Mouse (Mus musculus) CH12.LX (cell line): ENCODE measurements around the gene Pld1. TPM values are rescaled to one million over a fixed set of nuclear protein-coding genes. Genes with fewer than 3 reads are reported as not detected.

ENCODE experiments used
- DNase-seq: peaks from one replicate; pipeline ENCODE4 v3.0.0-alpha.2; 2013; ENCODE audit errors: extremely low read depth
- H3K27ac ChIP-seq: 2 replicates; pipeline ENCODE4 v1.5.1; 2012; ENCODE audit warnings: low read depth, mild to moderate bottlenecking, control low read depth, moderate library complexity; ENCODE audit not compliant: insufficient read depth
- H3K27me3 ChIP-seq: replicated peaks from 2 replicates; pipeline ENCODE3; 2012; ENCODE audit warnings: inconsistent platforms
- H3K36me3 ChIP-seq, 2 experiments: replicated peaks in 1 of 2; 2 replicates each; pipeline versions ENCODE3 to v1.6.1; 2012; ENCODE audit warnings: inconsistent platforms in 1 of 2, low read length in 1 of 2, mild to moderate bottlenecking in 1 of 2, mixed read lengths in 1 of 2, moderate library complexity in 1 of 2; ENCODE audit not compliant: control insufficient read depth in 1 of 2, insufficient read depth in 1 of 2
- H3K4me1 ChIP-seq, 2 experiments: 2 replicates each; pipeline ENCODE4 v1.6.1; 2012; ENCODE audit warnings: inconsistent platforms in 1 of 2, moderate library complexity in 1 of 2; ENCODE audit not compliant: insufficient read depth in 2 of 2, control insufficient read depth in 1 of 2
- H3K4me2 ChIP-seq: 2 replicates; pipeline ENCODE4 v1.6.1; 2012; ENCODE audit warnings: low read depth, mild to moderate bottlenecking, control low read depth; ENCODE audit not compliant: poor library complexity, insufficient read depth, severe bottlenecking
- H3K4me3 ChIP-seq, 3 experiments: fragments of 150-350 bp in 1 of 3; sonication (generic) in 1 of 3; replicated peaks in 1 of 3; 2 replicates each; pipeline versions ENCODE3 to v1.5.1; 2011 to 2012; ENCODE audit warnings: low read depth in 2 of 3, low read length in 2 of 3, mild to moderate bottlenecking in 2 of 3, moderate library complexity in 2 of 3, control low read depth in 1 of 3, improper control_type of control experiment in 1 of 3, inconsistent platforms in 1 of 3, mixed read lengths in 1 of 3; ENCODE audit not compliant: poor library complexity in 1 of 3
- H3K79me2 ChIP-seq: replicated peaks from 2 replicates; pipeline ENCODE4 v1.6.1; 2012; ENCODE audit warnings: mild to moderate bottlenecking, moderate library complexity; ENCODE audit not compliant: control insufficient read depth, poor library complexity, insufficient read depth, severe bottlenecking; ENCODE audit errors: extremely low read depth
- H3K9ac ChIP-seq: 2 replicates; pipeline ENCODE4 v1.6.1; 2012; ENCODE audit warnings: low read depth, mild to moderate bottlenecking, control low read depth, moderate library complexity; ENCODE audit not compliant: insufficient read depth
- H3K9me3 ChIP-seq: replicated peaks from 2 replicates; pipeline ENCODE3; 2012; ENCODE audit warnings: low read length, inconsistent platforms, mixed read lengths
- BHLHE40 ChIP-seq: IDR thresholded peaks from 2 replicates; pipeline ENCODE4 v1.6.1; 2011; ENCODE audit warnings: mild to moderate bottlenecking, low read depth, low read length, improper control_type of control experiment
- CHD1 ChIP-seq: IDR thresholded peaks from 2 replicates; pipeline ENCODE4 v1.6.1; 2012; ENCODE audit warnings: low read depth, low read length, improper control_type of control experiment, inconsistent platforms
- E2F4 ChIP-seq: IDR thresholded peaks from 2 replicates; pipeline ENCODE4 v1.6.1; 2011; ENCODE audit warnings: low read depth, low read length, improper control_type of control experiment; ENCODE audit not compliant: insufficient replicate concordance
- ELF1 ChIP-seq: IDR thresholded peaks from 2 replicates; pipeline ENCODE4 v1.6.1; 2014; ENCODE audit warnings: low read depth, mild to moderate bottlenecking, inconsistent platforms, low read length, improper control_type of control experiment
- GABPA ChIP-seq: IDR thresholded peaks from 2 replicates; pipeline ENCODE4 v1.6.1; 2012; ENCODE audit warnings: low read depth, low read length, improper control_type of control experiment, inconsistent platforms; ENCODE audit not compliant: insufficient replicate concordance
- JUND ChIP-seq: conservative IDR thresholded peaks from 2 replicates; pipeline ENCODE4 v1.6.1; 2011; ENCODE audit warnings: low read depth, low read length, improper control_type of control experiment
- MAFK ChIP-seq: IDR thresholded peaks from 2 replicates; pipeline ENCODE4 v1.6.1; 2011; ENCODE audit warnings: low read length, improper control_type of control experiment; ENCODE audit not compliant: insufficient replicate concordance
- MAX ChIP-seq: IDR thresholded peaks from 2 replicates; pipeline ENCODE4 v1.6.1; 2011; ENCODE audit warnings: low read length, improper control_type of control experiment
- MYC ChIP-seq: IDR thresholded peaks from 2 replicates; pipeline ENCODE4 v1.6.1; 2011; ENCODE audit warnings: low read depth, mild to moderate bottlenecking, improper control_type of control experiment, low read length
- NELFE ChIP-seq: IDR thresholded peaks from 2 replicates; pipeline ENCODE4 v1.6.1; 2011; ENCODE audit warnings: low read depth, low read length, improper control_type of control experiment
- NRF1 ChIP-seq: IDR thresholded peaks from 2 replicates; pipeline ENCODE4 v1.6.1; 2014; ENCODE audit warnings: low read depth, mild to moderate bottlenecking, inconsistent platforms, low read length, improper control_type of control experiment, moderate library complexity
- POLR2A ChIP-seq: IDR thresholded peaks from 2 replicates; pipeline ENCODE4 v1.6.1; 2011; ENCODE audit warnings: low read depth, mild to moderate bottlenecking, improper control_type of control experiment, low read length
- POLR2AphosphoS2 ChIP-seq: IDR thresholded peaks from 2 replicates; pipeline ENCODE4 v1.6.1; 2011; ENCODE audit warnings: low read depth, low read length, improper control_type of control experiment
- RAD21 ChIP-seq: IDR thresholded peaks from 2 replicates; pipeline ENCODE4 v1.6.1; 2011; ENCODE audit warnings: low read depth, mild to moderate bottlenecking, low read length, improper control_type of control experiment, moderate library complexity
- TBP ChIP-seq: conservative IDR thresholded peaks from 2 replicates; pipeline ENCODE4 v1.6.1; 2011; ENCODE audit warnings: low read depth, low read length, improper control_type of control experiment
- TCF12 ChIP-seq: IDR thresholded peaks from 2 replicates; pipeline ENCODE4 v1.6.1; 2014; ENCODE audit warnings: low read depth, mild to moderate bottlenecking, inconsistent platforms, low read length, improper control_type of control experiment
- UBTF ChIP-seq: IDR thresholded peaks from 2 replicates; pipeline ENCODE4 v1.6.1; 2012; ENCODE audit warnings: low read depth, mild to moderate bottlenecking, inconsistent platforms, low read length, improper control_type of control experiment, moderate library complexity
- USF1 ChIP-seq: IDR thresholded peaks from 2 replicates; pipeline ENCODE4 v1.6.1; 2014; ENCODE audit warnings: low read depth, mild to moderate bottlenecking, inconsistent platforms, low read length, improper control_type of control experiment
- ZKSCAN1 ChIP-seq: IDR thresholded peaks from 2 replicates; pipeline ENCODE4 v1.6.1; 2012; ENCODE audit warnings: low read depth, inconsistent platforms, low read length, improper control_type of control experiment, borderline replicate concordance
- ZMIZ1 ChIP-seq: IDR thresholded peaks from 2 replicates; pipeline ENCODE4 v1.6.1; 2012; ENCODE audit warnings: low read depth, mild to moderate bottlenecking, inconsistent platforms, low read length, improper control_type of control experiment
- ZNF384 ChIP-seq: IDR thresholded peaks from 2 replicates; pipeline ENCODE4 v1.6.1; 2012; ENCODE audit warnings: low read depth, low read length, improper control_type of control experiment, inconsistent platforms
- dilution Hi-C: fragments of 300-500 bp; cut with MboI; formaldehyde crosslinking; loops from 2 replicates; pipeline ENCODE4 v1.14.3; 2020; ENCODE audit warnings: low sequenced_read_pairs; ENCODE audit not compliant: extremely low pct_unique_long_range_greater_than_20kb, extremely low pct_ligation_motif_present
- in situ Hi-C: fragments of 300-500 bp; cut with MboI; formaldehyde crosslinking; loops from 3 replicates; pipeline ENCODE4 v1.14.3; 2019; ENCODE audit warnings: low sequenced_read_pairs, low pct_ligation_motif_present, low pct_unique_long_range_greater_than_20kb, mixed read lengths
- polyA plus RNA-seq: library from polyadenylated mRNA; unstranded; fragments of >175 nt; gene quantifications from 2 replicates; pipeline ENCODE4 v1.2.1, GENCODE M21; 2012; ENCODE audit warnings: low read depth; ENCODE audit not compliant: insufficient read length
- total RNA-seq, 2 experiments: library from RNA; depleted of rRNA; stranded (reverse); fragments of 300-350 nt in 1 of 2; fragments of >200 nt in 1 of 2; gene quantifications; 2 replicates each; pipeline ENCODE4 v1.2.3; 2012 to 2014

Gene Pld1
- total and polyA plus RNA-seq, 3 experiments: not detected

- TF ChIP-seq MAX (no peak), UBTF (no peak), TBP (no peak), POLR2AphosphoS2 (no peak), MAFK (no peak), NRF1 (no peak), CHD1 (no peak), RAD21 (no peak), USF1 (no peak), E2F4 (no peak), MYC (no peak), JUND (no peak), BHLHE40 (no peak), TCF12 (no peak), NELFE (no peak), ZMIZ1 (no peak), ZNF384 (no peak), POLR2A (no peak), GABPA (no peak), ELF1 (no peak)
- Histone ChIP-seq H3K9ac (no peak overlapping the region), H3K27me3 (no peaks in the 10 kb centered on the region), H3K27ac (no peak overlapping the region), H3K79me2 (no peaks in the 10 kb centered on the region), H3K4me1 (no peaks in the 10 kb centered on the region), H3K9me3 (peaks cover 56% of the 10 kb centered on the region), H3K4me3 (no peak overlapping the region), H3K4me2 (no peak overlapping the region), H3K36me3 (no peaks in the 10 kb centered on the region)
- dilution Hi-C loops: no loop called here
- DNase-seq: no peak
- in situ Hi-C loops: no loop called here
Measured at GRCm38 (mm10) chr3:27984620-27985019, 46.1 kb downstream of the Pld1 start.

GRCm38 (mm10) chr3:27985344-27985743 is 46.8 kb downstream of the Pld1 start:
- no peak for TF ChIP-seq JUND
- TF ChIP-seq ZKSCAN1: no peak
- no peak for TF ChIP-seq NELFE
- Histone ChIP-seq H3K4me2 (no peak overlapping the region), H3K4me1 (no peaks in the 10 kb centered on the region), H3K36me3 (no peaks in the 10 kb centered on the region), H3K27me3 (no peaks in the 10 kb centered on the region), H3K9me3 (peaks cover 53% of the 10 kb centered on the region), H3K27ac (no peak overlapping the region), H3K9ac (no peak overlapping the region), H3K79me2 (no peaks in the 10 kb centered on the region), H3K4me3 (no peak overlapping the region)
- in situ Hi-C loops: no loop called here
- dilution Hi-C loops: no loop called here
- DNase-seq: no peak
